ENCODE assay signal across 13 mouse cellular contexts in genomic region chr12:80124211-80124610, GRCm38 (mm10). TPM values are rescaled to one million over a fixed set of nuclear protein-coding genes. Genes with fewer than 3 reads are reported as not detected.
DNase-seq lines count a peak whose midpoint lies in the region; ATAC-seq and TF ChIP-seq lines count a peak whose summit lies in the region.
"Had no signal": no experiment of that assay in that cellular context is flagged by ENCODE, and none has a peak within 500 bp of the region (broad histone marks: within the 10 kb centered on the region; RNA-seq: fewer than 3 reads in every experiment).

No protein-coding gene starts in this region.

- DNase-seq in hindbrain, postnatal 0 days (ENCODE audit: low spot score), result no peak
- DNase-seq in hindbrain, embryonic 14.5 days (ENCODE audit: low spot score), result no peak
- DNase-seq in lung, postnatal 0 days (ENCODE audit: low spot score), result no peak
- DNase-seq in lung, postnatal 14 days, result no peak
- DNase-seq in gastrocnemius, adult 8-10 months (ENCODE audit: low spot score in 2 of 2), result peak; percentile 52 to 58
- DNase-seq in embryo, embryonic 10 days (ENCODE audit: low spot score), result no peak
- DNase-seq in adrenal gland, postnatal 10 days, result no peak
- DNase-seq: adrenal gland, adult 8-10 months; kidney, adult 11 months had no signal

- no peak for TF ChIP-seq POLR2A in small intestine, adult 2 months (IDR thresholded peaks at IDR 0.05; ENCODE audit: low read depth, low read length)

- no peaks in the 10 kb centered on the region for H3K27me3 ChIP-seq in hindbrain, postnatal 0 days (ENCODE audit: insufficient read depth, low read length)
- H3K27me3 ChIP-seq in hindbrain, embryonic 14.5 days (ENCODE audit: control insufficient read depth, insufficient read depth, low read length), result no peaks in the 10 kb centered on the region
- H3K27me3 ChIP-seq in lung, postnatal 0 days (replicated peaks; ENCODE audit: insufficient read depth, low read length), result no peaks in the 10 kb centered on the region
- H3K27me3 ChIP-seq in small intestine, adult 2 months (ENCODE audit: control insufficient read depth, insufficient read depth, low read length), result no peaks in the 10 kb centered on the region
- H3K27me3 ChIP-seq: heart, embryonic 13.5 days; liver, embryonic 12.5 days had no signal

- WGBS in hindbrain, postnatal 0 days, result 56% methylated on average over 3 of the region's 3 CpGs
- WGBS in hindbrain, embryonic 14.5 days, result 66% methylated on average over 3 of the region's 3 CpGs
- 48% methylated on average over 3 of the region's 3 CpGs for WGBS in lung, postnatal 0 days
- WGBS in small intestine, adult 2 months, result 20% methylated on average over 3 of the region's 3 CpGs

- H3K9ac ChIP-seq in hindbrain, postnatal 0 days (replicated peaks; ENCODE audit: low read length), result no peak overlapping the region
- H3K9ac ChIP-seq in hindbrain, embryonic 14.5 days, result no peak overlapping the region
- H3K9ac ChIP-seq in lung, postnatal 0 days (replicated peaks; ENCODE audit: low read depth), result no peak overlapping the region
- H3K9ac ChIP-seq: liver, embryonic 12.5 days had no signal

- no peak for ATAC-seq in hindbrain, postnatal 0 days
- ATAC-seq in hindbrain, embryonic 14.5 days (ENCODE audit: low FRiP score), result no peak
- ATAC-seq in lung, postnatal 0 days, result no peak

- no peaks in the 10 kb centered on the region for H3K36me3 ChIP-seq in hindbrain, postnatal 0 days (ENCODE audit: insufficient read depth, low read length)
- H3K36me3 ChIP-seq in hindbrain, embryonic 14.5 days (replicated peaks; ENCODE audit: control insufficient read depth, insufficient read depth), result peaks cover 11% of the 10 kb centered on the region; the same call in 1 of the 2 replicates
- no peaks in the 10 kb centered on the region for H3K36me3 ChIP-seq in lung, postnatal 0 days (ENCODE audit: insufficient read depth, low read length)
- H3K36me3 ChIP-seq in small intestine, adult 2 months (ENCODE audit: control insufficient read depth, insufficient read depth, low read length), result peaks cover 7% of the 10 kb centered on the region

- TF ChIP-seq EP300 in lung, postnatal 0 days (IDR thresholded peaks at IDR 0.05), result no peak

- peaks cover 15% of the 10 kb centered on the region for H3K4me1 ChIP-seq in hindbrain, postnatal 0 days (ENCODE audit: insufficient read depth, low read length)
- peaks cover 15% of the 10 kb centered on the region for H3K4me1 ChIP-seq in hindbrain, embryonic 14.5 days (replicated peaks; ENCODE audit: control insufficient read depth, insufficient read depth, low read length)
- peaks cover 30% of the 10 kb centered on the region for H3K4me1 ChIP-seq in lung, postnatal 0 days (ENCODE audit: insufficient read depth, low read depth, low read length)
- H3K4me1 ChIP-seq in small intestine, adult 2 months (ENCODE audit: control insufficient read depth, insufficient read depth, insufficient read length, low read length), result peaks cover 44% of the 10 kb centered on the region

- H3K4me3 ChIP-seq in hindbrain, postnatal 0 days (ENCODE audit: low read length), result no peak overlapping the region
- no peak overlapping the region for H3K4me3 ChIP-seq in hindbrain, embryonic 14.5 days (replicated peaks; ENCODE audit: low read length)
- H3K4me3 ChIP-seq in lung, postnatal 0 days (ENCODE audit: low read depth, low read length), result no peak overlapping the region
- H3K4me3 ChIP-seq in small intestine, adult 2 months (ENCODE audit: low read depth, low read length), result no peak overlapping the region
- H3K4me3 ChIP-seq: erythroblast, embryonic 14.5 days; heart, embryonic 13.5 days; liver, embryonic 12.5 days had no signal

- no peak for TF ChIP-seq CTCF in hindbrain, postnatal 0 days (IDR thresholded peaks at IDR 0.05; ENCODE audit: low read depth)
- TF ChIP-seq CTCF in lung, postnatal 0 days (IDR thresholded peaks at IDR 0.05), result no peak
- no peak for TF ChIP-seq CTCF in small intestine, adult 2 months (IDR thresholded peaks at IDR 0.05; ENCODE audit: extremely low read depth, insufficient read length, insufficient replicate concordance, low read depth, low read length)

- H3K27ac ChIP-seq in hindbrain, postnatal 0 days, result peak overlapping the region; percentile 29; the same call in 1 of the 2 replicates
- no peak overlapping the region for H3K27ac ChIP-seq in hindbrain, embryonic 14.5 days
- peak overlapping the region; percentile 43 for H3K27ac ChIP-seq in lung, postnatal 0 days (ENCODE audit: low read length)
- H3K27ac ChIP-seq in small intestine, adult 2 months (ENCODE audit: insufficient read depth, low read depth, low read length), result peak overlapping the region; percentile 3; the same call in 1 of the 2 replicates

- H3K4me2 ChIP-seq in hindbrain, postnatal 0 days (ENCODE audit: low read depth, low read length), result no peak overlapping the region
- no peak overlapping the region for H3K4me2 ChIP-seq in hindbrain, embryonic 14.5 days (replicated peaks)
- no peak overlapping the region for H3K4me2 ChIP-seq in lung, postnatal 0 days (replicated peaks; ENCODE audit: low read depth, low read length)
- H3K4me2 ChIP-seq: heart, embryonic 13.5 days; liver, embryonic 12.5 days had no signal

- no peaks in the 10 kb centered on the region for H3K9me3 ChIP-seq in hindbrain, postnatal 0 days (ENCODE audit: low read length)
- no peaks in the 10 kb centered on the region for H3K9me3 ChIP-seq in hindbrain, embryonic 14.5 days (ENCODE audit: control insufficient read depth, low read length)
- no peaks in the 10 kb centered on the region for H3K9me3 ChIP-seq in lung, postnatal 0 days (ENCODE audit: low read length)
- H3K9me3 ChIP-seq: heart, embryonic 13.5 days; liver, embryonic 12.5 days had no signal

RNA-seq across cellular contexts. Expression of gene Zfp36l1, which starts 11.4 kb away (rescaled TPM):
- total RNA-seq in hindbrain, postnatal 0 days (2014; rRNA removed), result 61.8 and 69.5 TPM in 2 replicates
- 64.6 and 65.9 TPM in 2 replicates for polyA plus RNA-seq in hindbrain, postnatal 0 days (2015; fragmentation: Nextera tagmentation; extraction: Ambion mirVana)
- polyA plus RNA-seq in hindbrain, embryonic 14.5 days (2014; fragmentation: Nextera tagmentation; extraction: Ambion mirVana), result 47.7 and 48.8 TPM in 2 replicates
- polyA plus RNA-seq in lung, postnatal 0 days (2015; fragmentation: Nextera tagmentation; extraction: Ambion mirVana), result 123 and 145 TPM in 2 replicates
- total RNA-seq in gastrocnemius, adult 8-10 months (2022), result 10 to 100 TPM; 25.2 to 28.9 (median 27.2) TPM
- 60.1 and 118 TPM in 2 replicates for polyA plus RNA-seq in small intestine, adult 2 months (2012; rRNA removed)
- 100 to 1,000 TPM; 190 to 228 TPM for total RNA-seq in adrenal gland, postnatal 10 days (2021)

Comparison
In these comparisons a context has a peak if more than half of its experiments do, and no peak if none do; other contexts are left out.
1. DNase-seq: peak in gastrocnemius, adult 8-10 months (2 of 2); none in hindbrain, postnatal 0 days (single experiment), hindbrain, embryonic 14.5 days (single experiment), lung, postnatal 0 days (single experiment), lung, postnatal 14 days (single experiment), embryo, embryonic 10 days (single experiment) and adrenal gland, postnatal 10 days (single experiment).